Mouse (Mus musculus) testis, postnatal 14 days (tissue): ENCODE measurements around the gene Clstn1.

ENCODE experiments used
- DNase-seq: peaks from one replicate; pipeline ENCODE4 v3.0.0; 2021; ENCODE audit warnings: low spot score

Gene Clstn1

GRCm38 (mm10) chr4:149634966-149635365 is 48.7 kb downstream of the Clstn1 start:
- DNase-seq = no peak

DNA sequence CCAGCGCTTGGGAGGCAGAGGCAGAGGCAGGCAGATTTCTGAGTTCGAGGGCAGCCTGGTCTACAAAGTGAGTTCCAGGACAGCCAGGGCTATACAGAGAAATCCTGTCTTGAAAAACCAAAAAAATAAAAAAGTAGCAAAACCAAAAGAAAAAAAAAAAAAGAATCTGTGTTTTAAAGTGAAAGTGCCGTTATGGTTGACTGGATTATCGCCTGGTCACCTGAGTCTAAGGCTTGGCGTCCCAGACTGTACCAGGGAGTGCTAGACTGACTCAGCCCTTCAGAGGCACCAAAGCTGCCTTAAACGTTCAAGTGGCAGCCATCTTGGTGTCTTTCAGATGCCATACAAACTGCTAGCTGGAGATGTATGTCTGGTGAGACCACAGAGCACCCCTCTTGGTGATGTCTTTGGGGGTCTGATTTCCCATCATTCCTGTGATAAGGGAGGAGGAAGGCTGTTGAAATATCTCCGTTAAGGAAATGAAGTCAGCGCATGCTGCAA is 49.7 kb downstream of the Clstn1 start:
- no peak for DNase-seq

DNA sequence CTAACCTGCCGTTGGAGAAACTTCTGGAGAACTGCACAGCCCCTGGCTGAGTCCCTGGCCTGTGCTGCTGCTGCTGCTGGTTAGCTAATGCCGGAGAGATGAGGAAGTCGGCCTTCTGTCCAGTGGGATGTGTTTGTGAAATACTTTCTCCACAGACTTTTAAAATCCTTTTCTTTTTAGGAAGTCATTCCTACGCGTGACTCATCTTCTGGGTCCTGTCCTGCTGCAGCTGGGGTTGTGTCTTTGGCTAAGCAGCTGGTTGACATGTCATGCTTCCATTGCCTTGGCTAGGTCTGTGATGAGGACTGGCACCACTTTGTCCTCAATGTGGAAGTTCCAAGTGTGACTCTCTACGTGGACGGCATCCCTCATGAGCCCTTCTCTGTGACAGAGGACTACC is 51.7 kb downstream of the Clstn1 start:
- no peak for DNase-seq

GRCm38 (mm10) chr4:149640831-149641230 is 54.6 kb downstream of the Clstn1 start:
- DNase-seq = no peak

DNA sequence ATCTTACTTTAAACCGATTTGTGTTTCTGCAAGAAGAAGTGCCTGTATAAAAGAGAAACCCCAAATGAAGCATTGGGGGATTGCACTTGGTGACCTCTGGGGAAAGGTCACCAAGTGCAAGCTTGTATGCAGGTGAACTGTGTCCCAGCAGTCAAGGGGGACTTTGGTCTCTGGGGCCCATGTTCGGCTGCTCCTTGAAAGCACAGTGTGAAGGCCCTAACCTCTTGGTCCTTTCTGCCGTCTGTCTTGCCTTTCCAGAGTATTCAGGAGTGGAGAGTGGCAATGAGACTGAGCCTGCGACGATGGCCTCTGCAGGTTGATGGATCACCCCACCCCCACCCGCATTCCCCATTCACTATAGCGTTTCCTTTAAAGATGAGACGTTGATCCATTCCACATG is 55.1 kb downstream of the Clstn1 start:
- DNase-seq = no peak

DNA sequence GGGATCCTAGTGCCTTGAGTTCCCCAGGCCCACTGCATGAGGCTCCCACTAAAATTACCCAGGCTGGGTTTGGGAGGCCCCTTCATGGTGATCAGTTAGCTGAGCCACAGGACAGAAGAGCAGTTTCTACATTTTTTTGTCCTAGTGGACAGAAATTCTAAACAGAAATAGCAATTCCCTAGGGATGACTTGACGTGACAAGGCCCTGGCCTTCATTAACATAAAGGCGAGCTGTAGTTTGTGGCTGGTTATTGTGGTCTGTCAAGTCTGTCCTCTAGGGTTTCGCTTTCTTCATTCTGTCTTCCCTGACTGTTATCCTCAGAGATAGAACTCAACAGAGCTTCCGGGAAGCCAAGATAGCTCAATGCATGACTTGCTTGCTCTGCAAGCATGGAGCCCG is 55.7 kb downstream of the Clstn1 start:
- DNase-seq = no peak

- no peak for DNase-seq
Measured at GRCm38 (mm10) chr4:149645761-149646160, 59.5 kb downstream of the Clstn1 start.

DNA sequence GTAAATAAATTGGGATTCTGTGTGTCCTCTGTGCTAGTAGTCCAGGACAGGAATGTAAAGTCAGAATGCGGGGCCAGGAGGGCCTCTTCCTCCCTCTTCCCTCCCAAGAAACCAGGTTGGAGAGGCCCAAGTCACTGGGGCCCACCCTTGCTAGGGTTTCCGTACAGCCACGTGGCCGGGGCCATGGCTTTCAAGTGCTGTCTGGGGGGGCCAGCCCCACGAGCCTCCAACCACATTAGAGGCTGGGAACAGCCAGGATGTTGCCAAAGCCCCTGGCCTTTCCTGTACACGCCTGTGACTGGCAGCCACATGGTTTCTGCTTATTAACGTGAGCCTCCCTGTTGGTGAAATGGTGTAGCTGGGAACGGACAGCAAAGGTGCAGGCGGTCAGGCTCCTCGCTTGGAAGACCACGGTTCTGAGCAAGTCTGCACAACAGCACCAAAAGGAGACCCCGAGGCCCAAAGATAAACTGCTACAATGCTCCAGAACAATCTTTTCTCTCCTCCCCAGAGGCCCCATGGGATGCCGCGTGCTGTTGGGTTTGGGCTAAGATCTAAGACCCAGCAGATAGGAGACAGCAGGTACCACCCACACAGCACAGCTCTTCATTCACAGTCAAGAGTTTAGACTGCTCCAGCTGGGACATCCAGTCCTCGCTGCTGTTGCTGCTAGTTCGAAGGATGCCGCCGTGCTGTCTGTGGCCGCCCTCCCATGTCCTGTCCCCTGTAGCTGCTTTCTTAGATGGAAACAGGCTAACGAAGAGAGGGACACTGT is 62.0 kb downstream of the Clstn1 start:
- no peak for DNase-seq

GRCm38 (mm10) chr4:149650493-149651193 is 64.4 kb downstream of the Clstn1 start:
- DNase-seq = peak; percentile 60

GRCm38 (mm10) chr4:149654232-149654631 is 68.0 kb downstream of the Clstn1 start:
- DNase-seq = peak; percentile 40

DNA sequence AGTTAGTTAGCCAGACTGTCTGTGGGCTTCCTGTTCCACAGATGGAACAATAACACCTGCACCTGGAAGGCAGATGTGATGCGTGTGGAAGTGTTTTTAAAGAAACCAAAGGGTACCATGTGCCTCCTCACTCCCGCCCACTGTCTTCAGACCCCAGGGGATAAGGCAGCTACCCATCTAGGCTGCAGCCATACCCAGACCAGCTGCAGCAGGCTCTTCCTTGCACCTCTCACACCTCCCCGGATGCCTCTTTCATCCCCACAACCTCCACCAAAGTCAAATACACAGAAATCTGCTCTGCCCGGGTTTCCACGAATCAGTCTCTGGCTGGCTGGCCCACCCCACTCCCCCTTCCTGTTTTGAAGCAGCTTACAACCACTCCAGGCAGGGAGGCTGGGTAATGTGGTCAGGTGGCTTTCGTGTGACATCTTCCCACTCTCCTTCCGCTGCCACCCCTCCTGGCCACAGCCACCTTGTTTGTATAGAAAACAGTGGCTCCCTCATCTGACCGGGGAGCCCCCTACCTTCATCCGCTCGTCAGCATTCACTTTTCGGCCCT is 71.7 kb downstream of the Clstn1 start:
- no peak for DNase-seq

- DNase-seq = no peak
Measured at GRCm38 (mm10) chr4:149659495-149660116, 73.3 kb downstream of the Clstn1 start.

DNA sequence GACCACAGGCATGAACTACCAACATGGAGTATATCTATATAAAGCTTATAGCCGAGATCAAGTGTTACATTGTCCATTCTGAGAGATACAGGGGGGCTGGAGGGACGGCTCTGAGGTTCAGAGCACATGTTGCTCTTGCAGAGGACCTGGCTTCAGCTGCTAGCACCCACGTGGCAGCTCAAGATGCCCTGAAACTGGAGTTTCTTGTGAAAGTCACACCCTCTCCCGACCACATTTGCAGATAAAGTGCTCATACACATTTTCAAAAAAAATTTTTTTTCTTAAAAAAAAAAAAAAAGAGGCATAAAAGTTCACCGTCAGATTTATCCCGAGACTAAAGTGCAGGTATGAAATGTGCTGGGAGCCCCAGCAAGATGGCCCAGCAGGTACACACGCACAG is 74.3 kb downstream of the Clstn1 start:
- DNase-seq = no peak

GRCm38 (mm10) chr4:149661967-149662589 is 75.8 kb downstream of the Clstn1 start:
- DNase-seq = no peak

- DNase-seq = no peak
Measured at GRCm38 (mm10) chr4:149663849-149664503, 77.7 kb downstream of the Clstn1 start.

DNA sequence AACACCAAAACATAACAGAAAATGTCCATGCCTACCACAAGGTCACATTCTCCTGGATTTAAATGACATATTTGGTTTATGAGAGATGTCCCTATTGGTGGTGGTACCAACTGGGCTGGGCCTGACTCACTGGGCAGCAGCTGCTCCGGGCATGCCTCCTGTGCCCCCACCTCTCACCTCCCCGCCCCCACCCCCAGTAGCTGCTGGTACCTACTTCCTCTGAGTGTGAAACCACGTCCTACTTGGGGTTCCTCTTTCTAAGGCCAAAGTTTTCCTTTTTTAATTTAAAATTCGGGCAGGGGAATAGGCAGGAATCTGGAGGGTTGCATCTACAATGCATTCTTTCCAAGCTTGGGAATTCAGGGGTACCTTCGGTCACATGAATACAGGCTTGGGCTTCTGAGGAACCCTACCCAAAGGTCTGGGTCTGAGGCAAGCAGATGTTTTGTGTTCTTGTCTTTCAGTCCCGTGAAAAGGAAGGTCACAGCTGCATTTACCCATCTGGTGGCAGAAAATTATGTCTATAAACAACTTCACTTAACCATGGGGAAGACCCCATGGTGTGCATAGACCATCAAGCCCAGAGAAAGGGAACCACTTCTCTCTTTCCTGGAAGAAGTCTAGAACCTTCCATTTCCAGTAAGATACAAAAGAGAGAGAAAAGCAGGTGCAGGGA is 78.9 kb downstream of the Clstn1 start:
- DNase-seq = no peak

DNA sequence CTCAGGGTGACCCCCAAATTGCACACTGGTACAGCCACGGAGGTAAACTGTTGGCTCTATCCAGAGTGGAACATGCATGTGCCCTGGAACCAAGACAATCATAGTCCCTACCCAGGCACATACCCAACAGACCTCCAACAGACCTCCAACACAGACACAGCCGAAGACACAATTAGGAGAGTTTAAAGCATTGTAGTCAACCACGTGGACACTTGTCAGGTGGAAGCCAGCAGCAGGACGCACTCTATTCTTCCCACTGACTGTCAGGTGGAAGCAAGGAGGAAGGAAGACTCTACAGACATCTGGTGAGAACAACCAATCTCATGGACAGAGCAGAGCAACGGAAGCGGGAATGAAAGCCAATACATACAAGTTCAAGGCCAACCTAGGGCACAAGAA is 79.4 kb downstream of the Clstn1 start:
- no peak for DNase-seq

- no peak for DNase-seq
Measured at GRCm38 (mm10) chr4:149671175-149671574, 84.9 kb downstream of the Clstn1 start.

- no peak for DNase-seq
Measured at GRCm38 (mm10) chr4:149672747-149673146, 86.5 kb downstream of the Clstn1 start.

GRCm38 (mm10) chr4:149674814-149675377 is 88.6 kb downstream of the Clstn1 start:
- DNase-seq = no peak
